Mouse (Mus musculus) neural tube, embryonic 10.5 days (tissue): Measurements from ENCODE around the gene Lclat1.
"Not testable (repeated sequence)": the region's sequence is repeated elsewhere in the genome, so short reads cannot be mapped to it uniquely, and the experiment has no call there.

ENCODE experiments used
- DNase-seq: peaks from one replicate; pipeline ENCODE4 v3.0.0-alpha.2; 2017; ENCODE audit warnings: low spot score; ENCODE audit errors: extremely low spot score

The Lclat1 gene

GRCm38 (mm10) chr17:73136562-73137484 is 29.0 kb downstream of the Lclat1 start:
- no peak for DNase-seq

DNA sequence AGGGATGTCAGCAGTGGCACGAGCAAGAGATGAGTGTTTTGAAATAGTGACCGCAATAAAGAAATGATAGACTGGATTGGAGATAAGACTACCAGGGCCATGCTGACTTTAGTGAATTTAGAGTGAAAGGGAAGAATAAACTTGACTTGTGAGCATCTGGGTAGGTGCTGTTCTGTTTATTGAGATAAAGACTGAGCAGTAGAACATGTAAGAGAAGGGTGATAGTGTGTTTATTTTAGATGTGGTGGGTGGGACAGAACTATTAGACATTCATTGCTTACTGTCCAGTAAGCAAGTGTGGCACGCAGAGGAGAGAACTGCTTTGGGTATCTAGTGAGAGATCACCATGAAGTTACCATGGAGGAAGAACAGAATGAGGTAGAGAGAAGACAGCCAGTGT is 30.4 kb downstream of the Lclat1 start:
- no peak for DNase-seq

- no peak for DNase-seq
These were observed 34.2 kb downstream of the Lclat1 start for GRCm38 (mm10) chr17:73142029-73142428.

DNA sequence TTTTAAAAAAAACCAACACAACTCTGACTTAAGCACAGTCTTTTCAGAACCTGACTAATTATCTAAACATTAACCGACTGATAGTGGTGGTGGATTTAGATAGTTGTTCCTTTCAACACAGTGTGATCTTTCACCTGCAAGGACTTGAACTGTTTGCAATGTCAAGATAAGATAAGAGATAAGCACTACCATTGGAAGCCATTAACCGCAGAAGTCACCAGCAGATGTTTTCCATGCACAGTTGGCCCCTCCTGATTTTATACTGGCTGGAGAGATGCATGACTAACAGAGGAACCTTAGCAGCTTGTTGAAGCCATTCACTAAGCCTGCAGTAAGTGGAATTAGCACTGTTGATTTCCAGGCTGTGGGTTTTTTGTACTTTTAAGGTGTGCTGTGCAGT is 34.7 kb downstream of the Lclat1 start:
- no peak for DNase-seq

- DNase-seq: no peak
These were observed 37.6 kb downstream of the Lclat1 start for GRCm38 (mm10) chr17:73145426-73145825.

- DNase-seq: no peak
These were observed 40.8 kb downstream of the Lclat1 start for GRCm38 (mm10) chr17:73148607-73149006.

DNA sequence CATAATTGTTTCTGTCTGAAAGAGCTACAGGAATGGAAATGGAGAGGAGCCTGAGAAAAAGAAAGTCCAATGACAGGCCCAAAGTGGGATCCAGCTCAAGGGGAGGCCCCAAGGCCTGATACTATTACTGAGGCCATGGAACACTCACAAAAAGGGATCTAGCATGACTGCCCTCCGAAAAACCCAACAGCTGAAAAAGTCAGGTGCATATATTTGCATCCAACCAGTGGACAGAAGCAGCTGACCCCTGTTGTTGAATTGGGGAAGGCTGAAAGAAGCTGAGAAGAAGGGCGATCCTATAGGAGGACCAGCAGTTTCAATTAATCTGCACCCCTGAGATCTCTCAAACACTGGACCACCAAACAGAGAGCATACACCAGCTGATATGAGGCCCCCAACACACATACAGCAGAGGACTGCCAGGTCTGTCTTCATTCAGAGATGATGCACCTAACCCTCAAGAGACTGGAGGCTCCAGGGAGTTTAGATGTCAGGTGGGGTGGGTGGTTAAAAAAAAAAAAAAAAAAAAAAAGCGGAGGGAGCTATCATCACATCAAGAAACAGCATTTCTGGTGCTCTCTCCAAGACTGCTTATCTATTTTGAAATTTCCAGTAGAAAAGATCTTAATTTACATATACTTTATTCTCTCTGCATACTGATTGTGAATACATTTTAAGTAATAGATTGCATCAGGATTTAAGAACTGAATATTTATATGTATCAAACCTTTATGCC is 45.2 kb downstream of the Lclat1 start:
- not testable (repeated sequence) for DNase-seq

GRCm38 (mm10) chr17:73153672-73154071 is 45.9 kb downstream of the Lclat1 start:
- DNase-seq: no peak

GRCm38 (mm10) chr17:73156606-73157005 is 48.8 kb downstream of the Lclat1 start:
- DNase-seq: no peak

- no peak for DNase-seq
These were observed 54.0 kb downstream of the Lclat1 start for GRCm38 (mm10) chr17:73161795-73162194.

DNA sequence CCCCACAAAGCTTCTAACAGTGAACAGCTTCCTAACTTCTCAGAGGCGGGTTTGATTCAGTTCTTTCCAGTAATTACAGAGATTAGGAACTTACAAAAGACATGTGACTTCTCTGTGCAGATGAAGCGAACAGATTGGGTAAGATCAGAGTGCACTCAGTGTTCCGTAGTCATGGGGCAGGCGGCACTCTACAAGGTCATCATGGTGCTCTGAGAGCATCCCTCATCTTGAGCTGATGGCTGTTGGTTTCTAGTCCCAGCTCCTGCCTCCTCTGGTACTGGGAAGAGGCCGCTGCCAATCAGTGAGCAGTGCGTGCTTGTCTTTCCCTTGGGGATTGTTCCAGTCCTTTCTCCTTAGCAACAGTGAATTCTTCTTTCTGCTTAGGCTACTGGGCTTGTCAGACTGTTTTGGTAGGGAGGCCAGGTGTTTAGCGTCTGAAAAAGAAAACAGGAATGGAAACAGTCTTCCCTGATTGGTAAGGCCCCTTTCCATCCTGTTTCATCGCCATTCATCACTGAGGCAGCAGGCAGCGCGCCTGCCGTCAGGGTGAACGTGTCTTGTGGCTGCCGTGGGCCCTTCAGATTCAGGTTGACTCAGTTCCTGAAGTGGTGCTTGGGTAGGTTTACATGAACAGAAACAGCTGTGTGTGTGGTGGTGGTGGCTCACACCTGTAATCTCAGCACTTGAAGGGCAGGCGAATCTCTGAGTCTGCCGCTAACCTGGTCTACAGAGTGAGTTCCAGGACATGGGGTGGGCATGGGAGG is 54.8 kb downstream of the Lclat1 start:
- DNase-seq: no peak

GRCm38 (mm10) chr17:73163597-73163996 is 55.8 kb downstream of the Lclat1 start:
- DNase-seq: no peak

- DNase-seq: no peak
These were observed 56.3 kb downstream of the Lclat1 start for GRCm38 (mm10) chr17:73164121-73164520.

GRCm38 (mm10) chr17:73169461-73169860 is 61.7 kb downstream of the Lclat1 start:
- no peak for DNase-seq

GRCm38 (mm10) chr17:73170141-73170540 is 62.4 kb downstream of the Lclat1 start:
- no peak for DNase-seq

DNA sequence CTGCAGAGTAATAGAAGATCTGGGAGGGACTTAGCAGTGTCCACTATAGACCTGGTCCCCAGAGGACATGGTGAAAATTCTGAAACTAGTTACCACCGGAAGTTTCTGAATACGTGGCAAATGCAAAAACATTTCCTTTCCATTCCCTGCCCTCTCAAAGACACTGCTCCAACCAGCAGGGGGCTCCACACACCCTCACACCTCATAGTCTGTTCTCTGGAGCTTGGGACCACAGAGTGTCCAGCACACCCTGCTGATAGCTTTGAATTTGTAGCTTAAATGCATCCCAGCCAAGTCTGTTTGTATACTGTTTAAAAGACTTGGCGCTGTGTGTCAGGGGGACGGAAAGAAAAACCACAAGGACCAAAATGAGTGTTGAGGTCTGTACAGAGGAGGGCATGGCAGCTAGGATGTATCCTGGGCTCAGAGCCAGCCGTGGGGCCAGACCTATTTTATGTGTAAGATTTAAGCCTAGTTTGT is 66.3 kb downstream of the Lclat1 start:
- peak; percentile 18 for DNase-seq

- no peak for DNase-seq
These were observed 67.9 kb downstream of the Lclat1 start for GRCm38 (mm10) chr17:73175720-73176119.

DNA sequence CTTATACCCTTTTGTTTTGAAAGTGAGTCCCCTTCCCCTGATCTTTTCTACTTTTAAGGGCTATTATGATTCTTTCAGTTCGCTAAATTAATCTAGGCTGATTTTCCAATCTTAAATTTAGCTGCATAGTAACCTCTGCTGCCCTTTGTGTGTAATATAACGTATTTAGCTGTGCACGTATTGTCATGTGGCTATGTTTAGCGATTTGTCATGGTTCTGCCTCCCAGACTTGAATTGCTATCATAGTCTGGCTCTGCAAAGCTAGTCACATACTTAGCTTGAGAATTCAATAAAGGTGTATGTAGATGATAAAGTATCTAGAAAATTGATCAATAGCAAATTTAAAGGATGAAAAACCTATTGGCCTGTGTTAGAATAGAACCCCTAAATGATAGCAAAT is 69.3 kb downstream of the Lclat1 start:
- DNase-seq: no peak

GRCm38 (mm10) chr17:73186929-73187328 is 79.1 kb downstream of the Lclat1 start:
- DNase-seq: no peak

DNA sequence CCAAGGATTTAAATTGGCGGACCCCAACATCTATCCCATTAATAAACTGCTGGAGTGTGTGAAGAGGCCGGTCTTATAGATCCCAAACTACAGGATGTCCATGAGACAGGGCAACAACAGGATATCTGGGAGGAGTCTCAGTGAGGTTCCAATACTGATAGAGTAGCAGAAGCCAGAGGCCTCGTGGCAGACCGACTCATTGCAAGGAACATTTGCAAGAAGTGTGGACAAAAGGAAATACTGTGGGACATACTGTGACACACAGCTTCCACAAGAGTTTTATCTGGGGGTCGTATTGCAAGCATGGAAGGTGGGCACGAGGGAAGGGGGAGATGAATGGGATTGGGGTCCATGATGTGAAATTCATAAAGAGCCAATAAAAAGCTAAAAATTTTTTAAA is 86.4 kb downstream of the Lclat1 start:
- DNase-seq: no peak

- DNase-seq: no peak
These were observed 86.8 kb downstream of the Lclat1 start for GRCm38 (mm10) chr17:73194575-73194974.
